Mouse (Mus musculus) liver, postnatal 0 days (tissue): ENCODE results near the gene Dgcr8.

Experiments
- CTCF ChIP-seq: sonication (generic); IDR thresholded peaks from 2 replicates; pipeline ENCODE4 v1.5.1; 2016; ENCODE audit warnings: antibody characterized with exemption, low read depth
- EP300 ChIP-seq: IDR thresholded peaks from 2 replicates; pipeline ENCODE4 v1.6.1; 2016; ENCODE audit warnings: antibody characterized with exemption, low read depth, mild to moderate bottlenecking

GRCm38 (mm10) chr16:18275166-18275565 lies 13.9 kb downstream of the Dgcr8 start:
- TF ChIP-seq CTCF = no peak
- no peak for TF ChIP-seq EP300
